Mouse (Mus musculus): ENCODE data around the gene Dusp3.
A peak's percentile ranks its signal among the peaks of the same experiment; 100 is the strongest.

Dusp3 gene

DNA sequence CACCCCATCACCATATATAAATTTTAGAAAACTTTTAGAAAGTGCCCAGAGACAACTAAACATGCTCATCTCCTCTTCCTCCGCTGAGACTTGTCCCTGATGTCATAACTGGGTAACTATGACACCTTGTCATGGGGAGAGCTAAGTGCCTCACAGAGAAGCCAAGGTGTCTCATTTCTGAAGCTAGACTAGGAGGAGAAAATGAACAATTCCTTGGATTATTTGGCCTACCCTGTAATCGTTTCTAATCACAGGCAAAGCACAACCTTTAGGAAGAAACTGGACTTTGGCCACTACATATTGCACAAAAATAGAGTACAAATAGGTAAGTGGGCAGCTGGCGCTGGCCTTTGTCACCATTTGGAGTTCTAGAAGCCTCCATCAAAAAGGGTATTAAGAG, at the start of gene Dusp3:
Gene Dusp3, minus strand, starts transcription at position 101 of the 400 bp plus-strand sequence.
- no peak for DNase-seq

- DNase-seq = no peak
Observed at GRCm38 (mm10) chr11:102036336-102036735, 49.5 kb upstream of the Dusp3 start.

- DNase-seq = no peak
Observed at GRCm38 (mm10) chr11:102035456-102035960, 48.7 kb upstream of the Dusp3 start.

- no peak for DNase-seq
Observed at GRCm38 (mm10) chr11:102034887-102035286, 48.1 kb upstream of the Dusp3 start.

- DNase-seq = no peak
Observed at GRCm38 (mm10) chr11:102033055-102033591, 46.3 kb upstream of the Dusp3 start.

- no peak for DNase-seq
Observed at GRCm38 (mm10) chr11:102031149-102031548, 44.3 kb upstream of the Dusp3 start.

- no peak for DNase-seq
Observed at GRCm38 (mm10) chr11:102029966-102030365, 43.2 kb upstream of the Dusp3 start.

DNA sequence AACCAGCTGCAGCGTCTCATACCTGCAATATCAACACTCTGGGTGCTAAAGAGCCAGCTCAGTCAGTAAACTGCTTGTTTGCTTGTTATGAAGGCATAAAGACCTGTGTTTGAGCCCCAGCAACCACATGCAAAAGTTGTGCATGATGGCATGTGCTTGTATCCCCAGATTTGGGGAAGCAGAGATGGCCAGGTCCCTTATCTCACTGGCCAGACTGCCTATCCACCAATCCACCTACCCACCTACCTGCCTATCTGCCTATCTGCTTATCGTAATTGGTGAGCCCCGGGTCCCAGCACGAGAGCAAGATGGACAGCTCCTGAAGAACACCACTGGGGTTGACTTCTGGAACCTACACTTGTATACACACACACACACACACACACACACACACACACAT, 42.5 kb upstream of the Dusp3 start:
- no peak for DNase-seq

DNA sequence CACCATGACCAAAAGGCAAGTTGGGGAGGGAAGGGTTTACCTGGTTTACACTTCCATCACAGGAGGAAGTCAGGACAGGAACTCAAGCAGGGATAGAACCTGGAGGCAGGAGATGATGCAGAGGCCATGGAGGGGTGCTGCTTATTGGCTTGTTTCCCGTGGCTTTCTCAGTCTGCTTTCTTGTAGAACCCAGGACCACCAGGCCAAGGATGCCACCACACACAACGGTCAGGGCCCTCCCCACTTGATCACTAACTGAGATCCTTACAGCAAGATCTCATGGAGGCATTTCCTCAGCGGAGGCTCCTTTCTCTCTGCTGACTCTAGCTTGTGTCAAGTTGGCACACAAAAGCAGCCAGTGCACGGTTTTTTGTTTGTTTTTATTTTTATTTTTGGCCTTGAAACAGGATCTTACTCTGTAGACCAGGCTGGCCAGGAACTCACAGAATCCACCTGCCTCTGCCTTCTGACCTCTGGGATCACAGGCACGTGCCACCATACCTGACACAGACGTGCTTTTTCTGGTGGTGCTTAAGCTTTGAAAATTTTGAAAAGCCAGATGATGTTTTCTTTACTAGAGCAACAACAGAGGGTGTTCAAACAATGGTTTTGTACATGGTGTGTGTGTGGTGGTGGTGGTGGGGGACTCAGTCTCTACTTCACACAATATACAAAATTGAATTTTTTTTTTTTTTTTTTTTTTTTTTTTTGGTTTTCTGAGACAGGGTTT, 41.4 kb upstream of the Dusp3 start, which contains the start of gene Mpp3:
Gene Mpp3, minus strand, starts transcription at position 375 of the 730 bp plus-strand sequence.
- no peak for DNase-seq

DNA sequence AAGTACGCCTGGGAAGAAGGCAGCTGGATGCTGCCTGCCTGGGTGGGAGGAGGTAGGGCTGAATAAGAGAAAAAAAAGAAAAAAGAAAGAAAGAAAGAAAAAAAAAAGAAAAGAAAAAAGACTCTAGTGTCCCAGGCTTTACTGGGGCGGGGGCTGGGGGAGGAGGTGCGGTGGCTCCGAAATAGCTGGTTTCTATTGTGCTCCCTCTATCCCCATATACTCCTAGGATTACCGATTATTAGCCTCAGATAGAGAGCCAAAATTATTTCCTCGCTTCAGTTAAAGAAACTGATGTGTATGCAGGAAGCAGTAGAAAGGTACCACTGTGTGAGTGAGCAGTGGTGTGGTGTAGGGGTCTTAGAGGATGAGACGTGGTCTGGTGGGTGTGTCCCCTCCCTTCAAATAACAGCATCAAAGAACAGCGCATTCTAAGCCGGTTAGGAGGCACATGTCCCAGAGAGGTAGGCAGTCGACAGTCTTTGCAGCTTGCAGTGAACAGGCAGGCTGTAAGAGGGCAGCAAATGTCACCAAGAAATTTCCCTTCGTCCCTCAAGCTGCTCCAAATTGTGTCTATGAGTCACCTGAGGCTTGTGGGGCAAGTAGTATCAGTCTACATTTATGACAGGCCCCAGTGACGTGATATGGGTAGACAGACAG, 40.7 kb upstream of the Dusp3 start:
- no peak for DNase-seq

GRCm38 (mm10) chr11:102026694-102027360, 40.0 kb upstream of the Dusp3 start:
- peak; percentile 68 to 81 for DNase-seq

DNA sequence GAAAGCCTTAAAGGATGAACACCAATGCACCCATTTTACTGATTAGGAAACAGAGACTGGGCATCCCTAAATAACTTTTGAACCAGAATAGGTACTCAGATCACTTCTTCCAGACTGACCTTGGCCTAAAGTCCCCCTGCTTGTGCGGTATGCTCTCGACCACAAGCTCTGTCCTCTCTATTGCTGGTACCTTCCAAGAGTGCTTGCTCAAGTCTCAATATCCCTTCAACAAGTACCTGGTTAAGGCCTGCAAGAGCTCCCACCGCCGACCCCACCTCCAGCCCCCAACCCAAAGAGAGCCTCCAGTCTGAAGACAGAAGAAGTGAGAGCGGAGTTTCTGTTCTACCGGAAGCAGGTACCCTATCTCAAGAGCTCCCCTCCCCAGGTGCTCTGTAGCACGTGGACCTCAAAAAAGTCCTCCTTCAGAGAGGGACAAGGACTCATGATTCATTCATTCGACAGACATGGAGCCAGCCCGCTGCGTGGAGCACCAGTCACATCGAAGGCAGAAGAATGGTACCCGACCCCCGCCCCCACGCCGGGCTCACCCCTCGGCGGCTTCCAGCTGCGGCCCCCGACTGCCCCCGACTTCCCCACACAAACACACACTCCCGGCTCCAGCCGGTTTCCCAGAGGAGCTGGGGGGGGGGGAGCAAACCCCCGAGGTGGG, 39.3 kb upstream of the Dusp3 start:
- no peak for DNase-seq

DNA sequence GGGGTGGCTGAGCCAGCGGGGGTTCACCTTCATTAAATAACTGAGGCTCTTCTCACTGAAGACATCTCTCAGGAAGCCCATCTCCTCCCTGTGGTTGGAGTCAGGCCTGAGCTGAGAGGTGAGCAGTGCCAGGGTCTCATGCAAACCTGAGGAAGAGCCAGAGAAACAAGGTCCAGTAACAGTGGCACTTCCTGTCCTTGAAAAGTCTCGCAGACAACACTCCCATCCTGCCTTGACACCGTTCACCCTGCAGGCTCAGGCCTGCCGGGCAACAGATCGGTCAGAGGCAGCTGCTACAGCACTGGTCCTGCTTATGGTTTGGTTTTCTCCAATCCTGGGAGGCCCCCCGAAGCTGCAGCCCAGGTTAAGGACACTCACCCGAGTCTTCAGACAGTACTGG, 38.5 kb upstream of the Dusp3 start:
- DNase-seq = no peak

GRCm38 (mm10) chr11:102024875-102025274, 38.1 kb upstream of the Dusp3 start:
- no peak for DNase-seq

DNA sequence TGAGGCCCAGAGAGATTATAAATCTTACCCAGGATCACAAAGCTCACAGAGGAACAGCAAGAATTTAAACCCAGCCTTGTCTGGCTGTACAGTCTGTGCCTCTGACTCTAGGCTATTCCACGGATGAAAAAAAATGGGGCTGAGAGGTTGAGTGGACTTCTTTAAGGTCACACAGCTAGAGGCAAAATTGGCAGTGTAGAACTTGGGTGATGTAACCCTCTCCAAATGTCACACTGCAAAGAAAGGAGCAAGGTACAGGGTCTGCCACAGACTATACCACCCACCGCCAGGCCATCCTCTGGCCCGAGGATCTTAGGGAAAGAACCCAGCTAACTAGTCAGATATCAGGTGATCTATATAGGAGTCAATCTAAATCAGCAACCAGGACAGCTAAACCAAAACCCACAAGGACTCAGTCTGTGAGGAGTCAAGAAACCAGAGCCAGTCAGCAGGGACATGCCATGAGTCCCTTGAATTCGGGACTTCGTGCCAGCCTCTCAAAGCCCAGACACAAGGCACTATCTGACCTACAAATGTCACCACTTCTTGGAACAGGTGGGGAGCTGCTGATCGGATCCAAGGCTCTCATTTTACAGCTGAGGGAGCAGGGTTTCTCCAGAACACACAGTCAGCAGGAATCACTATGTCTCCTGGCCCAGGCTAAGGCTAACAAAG, 37.4 kb upstream of the Dusp3 start:
- no peak for DNase-seq

DNA sequence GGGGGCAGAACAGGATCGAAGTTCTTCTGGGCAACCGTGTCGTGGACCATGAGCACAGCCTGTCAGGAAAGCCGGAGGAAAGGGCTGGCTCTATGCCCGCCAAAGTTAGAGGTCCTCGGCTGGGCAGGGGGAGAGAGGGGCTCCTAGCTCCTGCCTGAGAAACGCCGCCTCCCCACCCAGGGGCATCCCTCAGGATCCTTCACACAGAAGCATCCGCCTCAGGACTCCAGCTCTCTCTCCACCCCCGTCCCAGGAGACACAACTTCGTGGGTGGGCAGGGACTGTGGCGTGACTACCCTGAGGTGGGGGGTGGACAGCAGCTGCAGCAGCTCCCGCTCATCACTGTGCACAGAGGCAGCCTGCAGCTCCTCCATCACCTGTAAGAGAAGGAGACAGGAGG, 36.6 kb upstream of the Dusp3 start:
- DNase-seq = no peak

DNA sequence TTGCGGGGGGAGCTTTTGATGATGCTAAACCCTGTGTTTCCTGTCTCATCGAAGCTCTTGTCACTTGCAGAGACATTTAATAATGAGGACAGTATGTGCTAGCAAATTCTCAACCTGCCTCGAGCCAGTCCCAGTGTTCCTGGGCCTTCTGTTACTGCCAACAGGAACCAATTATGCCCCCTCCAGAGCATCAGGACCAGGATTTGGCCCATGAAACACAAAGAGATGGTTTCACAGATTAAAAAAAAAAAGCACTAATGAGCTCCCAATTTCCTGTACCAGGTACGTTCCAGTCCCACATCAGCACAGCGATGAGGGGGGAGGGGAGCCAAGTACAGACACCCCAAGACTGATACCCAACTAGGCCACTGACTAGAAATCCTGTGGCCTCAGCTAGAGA, 34.4 kb upstream of the Dusp3 start:
- no peak for DNase-seq

GRCm38 (mm10) chr11:102019736-102020135, 32.9 kb upstream of the Dusp3 start:
- no peak for DNase-seq

- DNase-seq = no peak
Observed at GRCm38 (mm10) chr11:102016136-102016535, 29.3 kb upstream of the Dusp3 start.

GRCm38 (mm10) chr11:102015472-102015871, 28.7 kb upstream of the Dusp3 start:
- no peak for DNase-seq

DNA sequence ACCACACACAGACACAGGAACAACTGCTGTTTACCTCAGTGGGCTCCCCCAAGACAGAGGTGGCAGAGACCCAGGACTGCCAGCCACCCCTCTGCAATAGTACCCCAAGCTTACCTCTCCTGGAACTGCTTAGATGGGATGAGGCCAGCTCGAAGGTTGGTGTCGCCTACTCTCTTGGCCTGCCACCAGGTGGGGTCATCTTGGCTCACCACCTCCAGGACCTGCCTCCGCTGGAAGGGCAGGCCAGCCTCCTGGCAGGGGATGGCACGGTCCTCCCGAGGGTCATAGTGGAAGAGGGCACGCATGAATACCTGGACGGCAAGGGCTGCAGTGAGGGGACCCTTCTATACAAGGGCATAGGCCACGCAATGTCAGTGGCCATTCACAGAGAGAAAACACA, 26.4 kb upstream of the Dusp3 start:
- DNase-seq = no peak

GRCm38 (mm10) chr11:102011510-102011909, 24.7 kb upstream of the Dusp3 start:
- DNase-seq = no peak

Data from lung, adult 18-20 months (tissue).